Mouse (Mus musculus): ENCODE measurements around the gene Ccdc181. TPM values are rescaled to one million over a fixed set of nuclear protein-coding genes. Genes with fewer than 3 reads are reported as not detected.
A peak's percentile ranks its signal among the peaks of the same experiment; 100 is the strongest.

The Ccdc181 gene
- polyA plus RNA-seq, 1 experiment = 8.8 TPM

- Histone ChIP-seq H3K4me3 (ENCODE audit: insufficient read depth, low read depth, low read length) (no peak overlapping the region), H3K4me1 (ENCODE audit: control insufficient read depth, insufficient read depth, low read length) (peaks cover 19% of the 10 kb centered on the region; the same call in 1 of the 2 replicates), H3K36me3 (ENCODE audit: control insufficient read depth, insufficient read depth, low read length) (no peaks in the 10 kb centered on the region), H3K27ac (ENCODE audit: insufficient read depth, low read depth, low read length) (no peak overlapping the region), H3K27me3 (replicated peaks; ENCODE audit: control insufficient read depth, insufficient read depth, low read length) (no peaks in the 10 kb centered on the region)
- DNase-seq = no peak
- WGBS = 87% methylated on average over 14 of the region's 14 CpGs
- no peak for TF ChIP-seq POLR2A (IDR thresholded peaks at IDR 0.05; ENCODE audit: low read depth, low read length)
Observed at GRCm38 (mm10) chr1:164319542-164320140, 44.3 kb downstream of the Ccdc181 start.

GRCm38 (mm10) chr1:164320731-164321130, 45.3 kb downstream of the Ccdc181 start:
- DNase-seq = peak; percentile 25
- Histone ChIP-seq H3K36me3 (ENCODE audit: control insufficient read depth, insufficient read depth, low read length) (no peaks in the 10 kb centered on the region), H3K4me3 (ENCODE audit: insufficient read depth, low read depth, low read length) (no peak overlapping the region), H3K4me1 (ENCODE audit: control insufficient read depth, insufficient read depth, low read length) (peaks cover 19% of the 10 kb centered on the region; the same call in 1 of the 2 replicates), H3K27ac (ENCODE audit: insufficient read depth, low read depth, low read length) (peak overlapping the region; percentile 62), H3K27me3 (replicated peaks; ENCODE audit: control insufficient read depth, insufficient read depth, low read length) (no peaks in the 10 kb centered on the region)
- TF ChIP-seq POLR2A (IDR thresholded peaks at IDR 0.05; ENCODE audit: low read depth, low read length) = no peak
- no peak for TF ChIP-seq CTCF (conservative IDR thresholded peaks at IDR 0.05; ENCODE audit: insufficient read depth, insufficient read length, low read depth, low read length)
- 66% methylated on average over 5 of the region's 5 CpGs for WGBS

- DNase-seq = peak; percentile 95
- no peaks in the 10 kb centered on the region for H3K27me3 ChIP-seq (replicated peaks; ENCODE audit: control insufficient read depth, insufficient read depth, low read length)
- TF ChIP-seq POLR2A (IDR thresholded peaks at IDR 0.05; ENCODE audit: low read depth, low read length) = no peak
- H3K4me1 ChIP-seq (ENCODE audit: control insufficient read depth, insufficient read depth, low read length) = peaks cover 19% of the 10 kb centered on the region; the same call in 1 of the 2 replicates
- WGBS = 39% methylated on average over 10 of the region's 10 CpGs
- no peaks in the 10 kb centered on the region for H3K36me3 ChIP-seq (ENCODE audit: control insufficient read depth, insufficient read depth, low read length)
- no peak overlapping the region for H3K4me3 ChIP-seq (ENCODE audit: insufficient read depth, low read depth, low read length)
- peak overlapping the region; percentile 62 for H3K27ac ChIP-seq (ENCODE audit: insufficient read depth, low read depth, low read length)
Observed at GRCm38 (mm10) chr1:164321408-164321807, 46.0 kb downstream of the Ccdc181 start.

- no peak for TF ChIP-seq CTCF (conservative IDR thresholded peaks at IDR 0.05; ENCODE audit: insufficient read depth, insufficient read length, low read depth, low read length)
- no peak for TF ChIP-seq POLR2A (IDR thresholded peaks at IDR 0.05; ENCODE audit: low read depth, low read length)
- peak; percentile 32 for DNase-seq
- H3K27ac ChIP-seq (ENCODE audit: insufficient read depth, low read depth, low read length) = no peak overlapping the region
- no peaks in the 10 kb centered on the region for H3K27me3 ChIP-seq (replicated peaks; ENCODE audit: control insufficient read depth, insufficient read depth, low read length)
- no peak overlapping the region for H3K4me3 ChIP-seq (ENCODE audit: insufficient read depth, low read depth, low read length)
- peaks cover 20% of the 10 kb centered on the region; the same call in 1 of the 2 replicates for H3K4me1 ChIP-seq (ENCODE audit: control insufficient read depth, insufficient read depth, low read length)
- WGBS = 60% methylated on average over 8 of the region's 8 CpGs
- no peaks in the 10 kb centered on the region for H3K36me3 ChIP-seq (ENCODE audit: control insufficient read depth, insufficient read depth, low read length)
Observed at GRCm38 (mm10) chr1:164322987-164323650, 47.7 kb downstream of the Ccdc181 start.

- Histone ChIP-seq H3K4me1 (ENCODE audit: control insufficient read depth, insufficient read depth, low read length) (peaks cover 19% of the 10 kb centered on the region; the same call in 1 of the 2 replicates), H3K27me3 (replicated peaks; ENCODE audit: control insufficient read depth, insufficient read depth, low read length) (no peaks in the 10 kb centered on the region), H3K36me3 (ENCODE audit: control insufficient read depth, insufficient read depth, low read length) (no peaks in the 10 kb centered on the region), H3K4me3 (ENCODE audit: insufficient read depth, low read depth, low read length) (no peak overlapping the region), H3K27ac (ENCODE audit: insufficient read depth, low read depth, low read length) (no peak overlapping the region)
- WGBS = 78% methylated on average over 4 of the region's 4 CpGs
- no peak for TF ChIP-seq POLR2A (IDR thresholded peaks at IDR 0.05; ENCODE audit: low read depth, low read length)
- TF ChIP-seq CTCF (conservative IDR thresholded peaks at IDR 0.05; ENCODE audit: insufficient read depth, insufficient read length, low read depth, low read length) = no peak
- no peak for DNase-seq
Observed at GRCm38 (mm10) chr1:164324221-164324620, 48.8 kb downstream of the Ccdc181 start.

- no peaks in the 10 kb centered on the region for H3K27me3 ChIP-seq (replicated peaks; ENCODE audit: control insufficient read depth, insufficient read depth, low read length)
- peak; percentile 58 for DNase-seq
- H3K36me3 ChIP-seq (ENCODE audit: control insufficient read depth, insufficient read depth, low read length) = no peaks in the 10 kb centered on the region
- WGBS = 55% methylated on average over 2 of the region's 2 CpGs
- H3K4me3 ChIP-seq (ENCODE audit: insufficient read depth, low read depth, low read length) = no peak overlapping the region
- peaks cover 18% of the 10 kb centered on the region; the same call in 1 of the 2 replicates for H3K4me1 ChIP-seq (ENCODE audit: control insufficient read depth, insufficient read depth, low read length)
- TF ChIP-seq POLR2A (IDR thresholded peaks at IDR 0.05; ENCODE audit: low read depth, low read length) (no peak), CTCF (conservative IDR thresholded peaks at IDR 0.05; ENCODE audit: insufficient read depth, insufficient read length, low read depth, low read length) (no peak)
- H3K27ac ChIP-seq (ENCODE audit: insufficient read depth, low read depth, low read length) = peak overlapping the region; percentile 30
Observed at GRCm38 (mm10) chr1:164324878-164325277, 49.5 kb downstream of the Ccdc181 start.

- TF ChIP-seq CTCF (conservative IDR thresholded peaks at IDR 0.05; ENCODE audit: insufficient read depth, insufficient read length, low read depth, low read length) = no peak
- TF ChIP-seq POLR2A (IDR thresholded peaks at IDR 0.05; ENCODE audit: low read depth, low read length) = no peak
- Histone ChIP-seq H3K4me1 (ENCODE audit: control insufficient read depth, insufficient read depth, low read length) (peaks cover 10% of the 10 kb centered on the region; the same call in 1 of the 2 replicates), H3K36me3 (ENCODE audit: control insufficient read depth, insufficient read depth, low read length) (no peaks in the 10 kb centered on the region), H3K27me3 (replicated peaks; ENCODE audit: control insufficient read depth, insufficient read depth, low read length) (no peaks in the 10 kb centered on the region), H3K4me3 (ENCODE audit: insufficient read depth, low read depth, low read length) (no peak overlapping the region), H3K27ac (ENCODE audit: insufficient read depth, low read depth, low read length) (no peak overlapping the region)
- no peak for DNase-seq
- 71% methylated on average over 6 of the region's 6 CpGs for WGBS
Observed at GRCm38 (mm10) chr1:164326600-164327155, 51.3 kb downstream of the Ccdc181 start.

Measured in kidney, adult 2 months (tissue).